Mouse (Mus musculus) small intestine, adult 2 months (tissue): ENCODE results near the gene Vax2.

ENCODE experiments used
- CTCF ChIP-seq: fragments of 200-500 bp; IDR thresholded peaks from 2 replicates; pipeline ENCODE4 v1.5.1; 2012; ENCODE audit warnings: low read depth, mild to moderate bottlenecking, control low read depth, inconsistent platforms, low read length, moderate library complexity, mixed read lengths; ENCODE audit not compliant: insufficient replicate concordance, insufficient read length; ENCODE audit errors: extremely low read depth
- POLR2A ChIP-seq: fragments of 200-500 bp; IDR thresholded peaks from 2 replicates; pipeline ENCODE4 v1.6.1; 2012; ENCODE audit warnings: low read depth, mild to moderate bottlenecking, control low read depth, inconsistent platforms, low read length, moderate library complexity

DNA sequence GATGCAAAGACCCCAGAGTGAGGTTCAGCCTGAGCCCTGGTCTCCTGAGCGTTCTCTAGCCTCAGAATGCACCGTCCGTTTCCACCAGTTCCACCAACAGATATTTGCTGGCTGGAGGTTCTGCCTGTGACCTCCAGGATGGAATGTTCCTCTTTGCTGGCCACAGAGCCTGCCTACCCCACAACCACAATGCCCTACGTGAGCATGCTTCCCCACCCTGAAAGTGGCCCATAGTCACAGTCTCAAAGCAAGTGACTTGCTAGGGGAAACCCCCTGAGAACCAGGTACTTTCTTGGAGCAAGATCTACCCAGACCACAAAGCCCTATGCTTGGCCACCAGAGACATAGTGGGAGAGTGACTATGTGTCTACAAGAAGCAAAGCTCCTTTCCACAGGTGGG, 21.7 kb upstream of the Vax2 start:
- TF ChIP-seq CTCF = no peak
- no peak for TF ChIP-seq POLR2A
